Mouse (Mus musculus) forebrain, embryonic 12.5 days (tissue): ENCODE measurements at regions not wholly inside any gene's neighbourhood (a gene's known extent, or its start where the extent isn't known, plus 50 kb on each side); places are given as distances from the start of the nearest gene placed in this dataset.

Experiments used
- ATAC-seq: fragments of 200-750 bp; cut with Nextera tagmentation; 2 replicates; pipeline ENCODE4 v1.8.0; 2017; ENCODE audit warnings: moderate TSS enrichment; ENCODE audit not compliant: low FRiP score
- H3K27ac ChIP-seq: fragments of 300-500 bp; sonication (generic); 2 replicates; pipeline ENCODE4 v1.5.1; 2016; ENCODE audit warnings: mild to moderate bottlenecking
- H3K27me3 ChIP-seq: fragments of 300-500 bp; sonication (generic); 2 replicates; pipeline ENCODE4 v1.6.1; 2016; ENCODE audit warnings: mild to moderate bottlenecking
- H3K36me3 ChIP-seq: fragments of 300-500 bp; sonication (generic); replicated peaks from 2 replicates; pipeline ENCODE4 v1.6.1; 2016; ENCODE audit warnings: mild to moderate bottlenecking
- H3K4me1 ChIP-seq: fragments of 300-500 bp; sonication (generic); 2 replicates; pipeline ENCODE4 v1.6.1; 2016
- H3K4me2 ChIP-seq: fragments of 300-500 bp; sonication (generic); 2 replicates; pipeline ENCODE4 v1.6.1; 2016; ENCODE audit warnings: mild to moderate bottlenecking, moderate library complexity
- H3K4me3 ChIP-seq: fragments of 300-500 bp; sonication (generic); replicated peaks from 2 replicates; pipeline ENCODE4 v1.5.1; 2016; ENCODE audit warnings: mild to moderate bottlenecking
- H3K9ac ChIP-seq: fragments of 300-500 bp; sonication (generic); 2 replicates; pipeline ENCODE4 v1.6.1; 2016; ENCODE audit warnings: mild to moderate bottlenecking
- H3K9me3 ChIP-seq: fragments of 300-500 bp; sonication (generic); 2 replicates; pipeline ENCODE4 v1.6.1; 2016
- WGBS: fragments of 180-500 bp; shearing (Covaris S2); methylation state at CpG from one replicate; pipeline ENCODE4 v1.1.7; 2016; 5-methylcytosine and 5-hydroxymethylcytosine counted together

- Histone ChIP-seq H3K9ac (no peak overlapping the region), H3K36me3 (no peaks in the 10 kb centered on the region), H3K27ac (no peak overlapping the region), H3K4me3 (no peak overlapping the region), H3K27me3 (no peaks in the 10 kb centered on the region), H3K4me1 (peaks cover 10% of the 10 kb centered on the region), H3K4me2 (no peak overlapping the region), H3K9me3 (no peaks in the 10 kb centered on the region)
- ATAC-seq = no peak
- 63% methylated on average over 4 of the region's 4 CpGs for WGBS
Observed at GRCm38 (mm10) chr15:62093672-62094071, 1170.9 kb upstream of the A1bg start.

GRCm38 (mm10) chr15:62092671-62093185 lies 1169.9 kb upstream of the A1bg start:
- 13% methylated on average over 5 of the region's 5 CpGs for WGBS
- H3K9ac ChIP-seq = no peak overlapping the region
- H3K4me3 ChIP-seq = no peak overlapping the region
- H3K4me1 ChIP-seq = peaks cover 10% of the 10 kb centered on the region
- H3K9me3 ChIP-seq = no peaks in the 10 kb centered on the region
- no peaks in the 10 kb centered on the region for H3K36me3 ChIP-seq
- H3K4me2 ChIP-seq = no peak overlapping the region
- ATAC-seq = 0 out of 2 replicates have a peak, but pooled peaks have one; percentile 30
- H3K27me3 ChIP-seq = no peaks in the 10 kb centered on the region
- no peak overlapping the region for H3K27ac ChIP-seq

- Histone ChIP-seq H3K36me3 (no peaks in the 10 kb centered on the region), H3K9ac (no peak overlapping the region), H3K27ac (no peak overlapping the region), H3K27me3 (no peaks in the 10 kb centered on the region), H3K4me3 (no peak overlapping the region), H3K4me2 (no peak overlapping the region), H3K9me3 (no peaks in the 10 kb centered on the region), H3K4me1 (peaks cover 10% of the 10 kb centered on the region)
- ATAC-seq = no peak
- WGBS = 58% methylated on average over 12 of the region's 12 CpGs
Observed at GRCm38 (mm10) chr15:62091746-62092659, 1169.2 kb upstream of the A1bg start.

GRCm38 (mm10) chr15:62091144-62091543 lies 1168.3 kb upstream of the A1bg start:
- ATAC-seq = no peak
- no peak overlapping the region for H3K4me2 ChIP-seq
- no peaks in the 10 kb centered on the region for H3K9me3 ChIP-seq
- no peak overlapping the region for H3K27ac ChIP-seq
- peaks cover 10% of the 10 kb centered on the region for H3K4me1 ChIP-seq
- no peaks in the 10 kb centered on the region for H3K36me3 ChIP-seq
- WGBS = 89% methylated on average over 5 of the region's 5 CpGs
- no peak overlapping the region for H3K9ac ChIP-seq
- no peaks in the 10 kb centered on the region for H3K27me3 ChIP-seq
- H3K4me3 ChIP-seq = no peak overlapping the region

GRCm38 (mm10) chr15:62088341-62088740 lies 1165.5 kb upstream of the A1bg start:
- peaks cover 10% of the 10 kb centered on the region for H3K4me1 ChIP-seq
- no peaks in the 10 kb centered on the region for H3K36me3 ChIP-seq
- H3K4me2 ChIP-seq = no peak overlapping the region
- no peaks in the 10 kb centered on the region for H3K9me3 ChIP-seq
- WGBS = 93% methylated on average over 4 of the region's 4 CpGs
- H3K27ac ChIP-seq = no peak overlapping the region
- ATAC-seq = no peak
- H3K9ac ChIP-seq = no peak overlapping the region
- no peak overlapping the region for H3K4me3 ChIP-seq
- no peaks in the 10 kb centered on the region for H3K27me3 ChIP-seq

GRCm38 (mm10) chr15:62087755-62088154 lies 1164.9 kb upstream of the A1bg start:
- H3K27ac ChIP-seq = no peak overlapping the region
- no peak for ATAC-seq
- peaks cover 7% of the 10 kb centered on the region for H3K4me1 ChIP-seq
- H3K36me3 ChIP-seq = no peaks in the 10 kb centered on the region
- no peaks in the 10 kb centered on the region for H3K27me3 ChIP-seq
- 56% methylated on average over 6 of the region's 6 CpGs for WGBS
- no peak overlapping the region for H3K9ac ChIP-seq
- no peaks in the 10 kb centered on the region for H3K9me3 ChIP-seq
- H3K4me2 ChIP-seq = no peak overlapping the region
- H3K4me3 ChIP-seq = no peak overlapping the region

GRCm38 (mm10) chr15:62086037-62086436 lies 1163.2 kb upstream of the A1bg start:
- ATAC-seq = no peak
- Histone ChIP-seq H3K9ac (no peak overlapping the region), H3K4me3 (no peak overlapping the region), H3K36me3 (no peaks in the 10 kb centered on the region), H3K4me2 (no peak overlapping the region), H3K4me1 (no peaks in the 10 kb centered on the region), H3K9me3 (no peaks in the 10 kb centered on the region), H3K27ac (no peak overlapping the region), H3K27me3 (no peaks in the 10 kb centered on the region)
- WGBS = 89% methylated on average over 3 of the region's 3 CpGs

GRCm38 (mm10) chr15:62083347-62083746 lies 1160.5 kb upstream of the A1bg start:
- H3K9me3 ChIP-seq = no peaks in the 10 kb centered on the region
- no peak overlapping the region for H3K4me3 ChIP-seq
- H3K27me3 ChIP-seq = no peaks in the 10 kb centered on the region
- no peak overlapping the region for H3K27ac ChIP-seq
- H3K4me2 ChIP-seq = no peak overlapping the region
- H3K9ac ChIP-seq = no peak overlapping the region
- ATAC-seq = no peak
- 92% methylated on average over 3 of the region's 3 CpGs for WGBS
- H3K36me3 ChIP-seq = no peaks in the 10 kb centered on the region
- H3K4me1 ChIP-seq = no peaks in the 10 kb centered on the region

- H3K4me1 ChIP-seq = no peaks in the 10 kb centered on the region
- no peaks in the 10 kb centered on the region for H3K36me3 ChIP-seq
- H3K9me3 ChIP-seq = no peaks in the 10 kb centered on the region
- no peak overlapping the region for H3K4me3 ChIP-seq
- H3K4me2 ChIP-seq = no peak overlapping the region
- H3K27me3 ChIP-seq = no peaks in the 10 kb centered on the region
- 89% methylated on average over 2 of the region's 2 CpGs for WGBS
- H3K9ac ChIP-seq = no peak overlapping the region
- no peak overlapping the region for H3K27ac ChIP-seq
- no peak for ATAC-seq
Observed at GRCm38 (mm10) chr15:62082539-62082938, 1159.7 kb upstream of the A1bg start.

GRCm38 (mm10) chr15:62079155-62080109 lies 1156.6 kb upstream of the A1bg start:
- H3K27me3 ChIP-seq = no peaks in the 10 kb centered on the region
- 72% methylated on average over 9 of the region's 9 CpGs for WGBS
- no peak overlapping the region for H3K4me2 ChIP-seq
- no peak overlapping the region for H3K4me3 ChIP-seq
- H3K4me1 ChIP-seq = no peaks in the 10 kb centered on the region
- H3K9me3 ChIP-seq = no peaks in the 10 kb centered on the region
- H3K36me3 ChIP-seq = no peaks in the 10 kb centered on the region
- H3K27ac ChIP-seq = no peak overlapping the region
- H3K9ac ChIP-seq = no peak overlapping the region
- ATAC-seq = no peak

GRCm38 (mm10) chr15:62076552-62077234 lies 1153.9 kb upstream of the A1bg start:
- H3K9ac ChIP-seq = no peak overlapping the region
- H3K4me2 ChIP-seq = no peak overlapping the region
- WGBS = 89% methylated on average over 5 of the region's 5 CpGs
- no peaks in the 10 kb centered on the region for H3K27me3 ChIP-seq
- no peak for ATAC-seq
- H3K4me3 ChIP-seq = no peak overlapping the region
- no peaks in the 10 kb centered on the region for H3K4me1 ChIP-seq
- H3K27ac ChIP-seq = no peak overlapping the region
- no peaks in the 10 kb centered on the region for H3K9me3 ChIP-seq
- H3K36me3 ChIP-seq = no peaks in the 10 kb centered on the region

GRCm38 (mm10) chr15:62074735-62075134 lies 1151.9 kb upstream of the A1bg start:
- H3K9ac ChIP-seq = no peak overlapping the region
- H3K27me3 ChIP-seq = no peaks in the 10 kb centered on the region
- no peaks in the 10 kb centered on the region for H3K4me1 ChIP-seq
- no peak overlapping the region for H3K4me2 ChIP-seq
- H3K36me3 ChIP-seq = no peaks in the 10 kb centered on the region
- no peak overlapping the region for H3K4me3 ChIP-seq
- H3K9me3 ChIP-seq = no peaks in the 10 kb centered on the region
- no peak overlapping the region for H3K27ac ChIP-seq
- WGBS = 90% methylated on average over 4 of the region's 4 CpGs
- ATAC-seq = no peak
